Mouse (Mus musculus) hindbrain, embryonic 14.5 days (tissue): ENCODE results near the gene Smok3b. TPM values are rescaled to one million over a fixed set of nuclear protein-coding genes. Genes with fewer than 3 reads are reported as not detected.

Source experiments
- ATAC-seq: fragments of 200-750 bp; cut with Nextera tagmentation; 2 replicates; pipeline ENCODE4 v1.8.0; 2017; ENCODE audit warnings: moderate number of reproducible peaks, mild to moderate bottlenecking, moderate TSS enrichment, moderate library complexity; ENCODE audit not compliant: low FRiP score
- DNase-seq: peaks from one replicate; pipeline ENCODE4 v3.0.0-alpha.2; 2015; ENCODE audit warnings: low spot score
- H3K27ac ChIP-seq: fragments of 300-500 bp; sonication (generic); 2 replicates; pipeline ENCODE4 v1.5.1; 2014; ENCODE audit warnings: mild to moderate bottlenecking, moderate library complexity
- H3K27me3 ChIP-seq: fragments of 300-500 bp; sonication (generic); 2 replicates; pipeline ENCODE4 v1.6.1; 2014; ENCODE audit warnings: mild to moderate bottlenecking, low read length, mixed read lengths; ENCODE audit not compliant: control insufficient read depth, insufficient read depth
- H3K36me3 ChIP-seq: fragments of 300-500 bp; sonication (generic); replicated peaks from 2 replicates; pipeline ENCODE4 v1.6.1; 2014; ENCODE audit not compliant: control insufficient read depth, insufficient read depth
- H3K4me1 ChIP-seq: fragments of 300-500 bp; sonication (generic); replicated peaks from 2 replicates; pipeline ENCODE4 v1.6.1; 2014; ENCODE audit warnings: antibody characterized with exemption, low read length, mixed read lengths; ENCODE audit not compliant: control insufficient read depth, insufficient read depth
- H3K4me2 ChIP-seq: fragments of 300-500 bp; sonication (generic); replicated peaks from 2 replicates; pipeline ENCODE4 v1.6.1; 2014; ENCODE audit warnings: mild to moderate bottlenecking, moderate library complexity
- H3K4me3 ChIP-seq: fragments of 300-500 bp; sonication (generic); replicated peaks from 2 replicates; pipeline ENCODE4 v1.5.1; 2014; ENCODE audit warnings: mild to moderate bottlenecking, low read length
- H3K9ac ChIP-seq: fragments of 300-500 bp; sonication (generic); 2 replicates; pipeline ENCODE4 v1.6.1; 2014
- H3K9me3 ChIP-seq: fragments of 300-500 bp; sonication (generic); 2 replicates; pipeline ENCODE4 v1.6.1; 2016; ENCODE audit warnings: low read length; ENCODE audit not compliant: control insufficient read depth
- WGBS: fragments of 180-500 bp; shearing (Covaris S2); extraction: QIAGEN DNeasy Blood & Tissue Kit; methylation state at CpG from one replicate; pipeline ENCODE4 v1.1.7; 2014; 5-methylcytosine and 5-hydroxymethylcytosine counted together
- polyA plus RNA-seq: library from polyadenylated mRNA; unstranded; fragments of >200 nt; fragmentation: Nextera tagmentation; extraction: Ambion mirVana; gene quantifications from 2 replicates; pipeline ENCODE4 v1.2.1, GENCODE M21; 2014

The Smok3b gene
- polyA plus RNA-seq, 1 experiment from 2014 or later = not detected

DNA sequence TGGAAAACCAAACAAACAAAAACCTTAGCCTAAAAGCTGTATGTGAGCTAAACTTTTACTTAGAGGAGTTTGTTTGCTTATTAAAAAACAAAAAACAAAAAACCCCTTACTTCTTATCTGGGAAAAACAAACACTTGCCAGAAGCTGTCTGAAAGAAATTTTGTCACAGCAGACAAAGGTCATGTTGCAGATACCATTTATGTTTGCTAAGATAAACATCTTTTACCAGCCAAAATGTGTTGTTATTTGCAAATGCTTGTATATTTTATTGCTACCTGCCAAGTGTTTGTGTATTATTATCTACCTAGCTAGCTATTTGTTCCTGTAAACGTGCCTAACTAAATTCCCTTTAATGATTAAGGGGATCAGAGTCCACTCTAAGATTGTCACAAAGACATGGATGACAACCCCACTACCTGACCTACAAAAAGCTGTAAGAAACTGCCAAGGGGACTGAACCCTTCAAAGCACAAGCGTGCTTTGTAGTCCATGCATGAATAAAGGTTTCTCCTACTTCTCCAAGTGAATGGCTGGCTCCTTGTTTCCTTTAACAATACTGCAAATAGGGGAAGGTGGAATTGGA is 62.2 kb downstream of the Smok3b start:
- no peak for ATAC-seq

DNA sequence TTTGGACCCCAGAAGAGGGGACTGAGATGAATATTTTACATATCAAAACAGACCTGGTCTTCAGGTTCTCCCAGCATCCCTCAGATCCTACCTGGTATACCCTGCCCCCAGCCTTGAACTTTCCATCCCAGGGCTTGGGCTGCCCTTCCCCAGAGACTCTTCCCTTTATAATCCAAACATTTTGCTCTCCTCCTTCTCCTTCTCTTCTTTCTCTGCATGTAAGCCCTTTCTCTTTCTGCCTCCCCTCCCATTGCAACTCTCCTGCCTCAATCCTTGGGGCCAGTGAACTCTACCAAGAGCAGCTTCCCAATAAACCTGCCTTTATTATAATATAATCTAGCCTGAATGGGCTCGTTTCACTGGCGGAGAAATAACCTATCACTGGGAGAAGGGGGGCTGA is 62.7 kb downstream of the Smok3b start:
- Histone ChIP-seq H3K27me3 (no peaks in the 10 kb centered on the region), H3K36me3 (peaks cover 14% of the 10 kb centered on the region), H3K9ac (no peak overlapping the region), H3K27ac (no peak overlapping the region), H3K9me3 (no peaks in the 10 kb centered on the region), H3K4me3 (no peak overlapping the region), H3K4me1 (peaks cover 26% of the 10 kb centered on the region), H3K4me2 (no peak overlapping the region)
- ATAC-seq (no peak), DNase-seq (no peak)
- WGBS = 97% methylated on average over 2 of the region's 2 CpGs

More for the DNA sequence above, 62.2 kb downstream of the Smok3b start:
- Histone ChIP-seq H3K4me1 (peaks cover 26% of the 10 kb centered on the region), H3K36me3 (peaks cover 13% of the 10 kb centered on the region), H3K9me3 (no peaks in the 10 kb centered on the region), H3K4me2 (no peak overlapping the region), H3K27ac (no peak overlapping the region), H3K4me3 (no peak overlapping the region), H3K27me3 (no peaks in the 10 kb centered on the region), H3K9ac (no peak overlapping the region)
- 73% methylated on average over 2 of the region's 2 CpGs for WGBS
- DNase-seq = no peak

DNA sequence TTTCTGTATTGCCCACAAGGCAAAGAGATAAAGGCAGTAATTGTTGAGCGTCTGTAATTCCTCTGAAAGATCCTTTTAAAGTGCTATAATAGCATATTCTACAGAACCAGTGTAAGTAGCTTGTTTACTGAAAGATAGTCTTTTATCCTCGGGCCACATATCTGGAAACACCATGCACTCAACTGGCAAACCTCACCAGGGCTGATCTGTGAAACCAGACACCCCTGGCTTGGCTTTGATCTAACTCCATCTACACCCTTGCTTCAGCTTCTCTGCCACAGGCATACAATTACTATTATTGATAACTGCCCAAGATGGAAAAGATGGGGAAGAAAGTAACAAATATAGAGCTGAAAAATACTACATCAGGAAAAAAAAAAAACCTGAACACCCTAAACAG is 63.3 kb downstream of the Smok3b start:
- H3K36me3 ChIP-seq = peaks cover 19% of the 10 kb centered on the region
- H3K9me3 ChIP-seq = no peaks in the 10 kb centered on the region
- peaks cover 26% of the 10 kb centered on the region for H3K4me1 ChIP-seq
- H3K27me3 ChIP-seq = no peaks in the 10 kb centered on the region
- H3K4me2 ChIP-seq = peak overlapping the region; percentile 50
- ATAC-seq = no peak
- peak overlapping the region; percentile 70 for H3K4me3 ChIP-seq
- H3K27ac ChIP-seq = no peak overlapping the region
- WGBS = 69% methylated on average over 2 of the region's 2 CpGs
- H3K9ac ChIP-seq = peak overlapping the region; percentile 95
- DNase-seq = no peak

DNA sequence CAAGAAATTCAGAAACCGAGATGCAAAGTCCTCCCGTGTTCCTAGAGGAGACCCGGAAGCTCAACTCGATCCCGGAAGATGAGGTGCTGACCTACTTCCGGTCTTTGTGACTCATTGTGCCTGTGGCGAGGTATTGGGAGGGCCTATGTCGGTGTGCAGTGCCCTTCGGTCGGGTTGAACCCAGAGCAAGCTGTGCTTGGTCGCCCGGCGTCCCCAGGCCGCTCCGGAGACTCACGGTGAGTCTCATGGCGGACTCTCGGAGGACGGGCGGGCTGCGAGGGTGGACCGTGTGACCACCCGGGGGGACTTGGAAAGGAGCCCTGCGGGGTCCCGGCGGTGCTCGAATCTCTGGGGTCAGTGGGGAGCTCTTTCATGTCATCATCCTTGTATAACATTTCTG is 63.8 kb downstream of the Smok3b start, which contains the start of gene Zkscan1:
Zkscan1 (plus strand) TSS at position 89 of the 400 bp plus-strand sequence.
- Histone ChIP-seq H3K36me3 (peaks cover 19% of the 10 kb centered on the region), H3K27ac (peak within 1 kb of the TSS; percentile 92), H3K4me2 (peak within 1 kb of the TSS; percentile 69), H3K4me3 (peak within 1 kb of the TSS; percentile 70), H3K4me1 (peaks cover 26% of the 10 kb centered on the region), H3K27me3 (no peaks in the 10 kb centered on the region), H3K9me3 (no peaks in the 10 kb centered on the region), H3K9ac (peak within 1 kb of the TSS; percentile 95)
- under 1% methylated on average over 27 of the region's 27 CpGs for WGBS
- DNase-seq = peak; percentile 90
- ATAC-seq = peak; percentile 94

DNA sequence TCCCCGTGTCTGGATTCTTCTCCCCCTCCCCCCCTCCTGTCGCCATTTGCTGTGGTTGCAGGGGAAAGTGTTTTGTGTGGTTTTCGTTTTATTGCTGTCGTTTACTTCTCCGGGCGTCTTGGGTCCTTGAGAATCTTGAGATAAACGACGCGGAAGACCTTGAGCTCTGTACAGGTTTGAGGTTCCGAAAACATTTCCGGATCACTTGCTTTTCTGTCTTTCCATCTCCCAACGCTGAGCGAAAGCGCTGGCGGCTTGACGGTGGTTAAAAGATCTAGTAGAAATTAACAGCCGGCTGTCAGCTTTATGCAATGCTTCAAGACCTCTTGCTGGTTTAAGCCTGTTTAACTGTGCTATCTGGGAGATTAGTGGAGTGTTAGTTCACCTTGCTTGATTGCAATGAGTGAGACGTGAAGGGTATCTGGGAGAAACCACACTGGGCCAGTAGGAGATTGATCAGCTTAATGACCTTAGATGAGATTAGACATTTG is 64.2 kb downstream of the Smok3b start:
- peak overlapping the region; percentile 70 for H3K4me3 ChIP-seq
- peaks cover 19% of the 10 kb centered on the region for H3K36me3 ChIP-seq
- DNase-seq = peak; percentile 53

DNA sequence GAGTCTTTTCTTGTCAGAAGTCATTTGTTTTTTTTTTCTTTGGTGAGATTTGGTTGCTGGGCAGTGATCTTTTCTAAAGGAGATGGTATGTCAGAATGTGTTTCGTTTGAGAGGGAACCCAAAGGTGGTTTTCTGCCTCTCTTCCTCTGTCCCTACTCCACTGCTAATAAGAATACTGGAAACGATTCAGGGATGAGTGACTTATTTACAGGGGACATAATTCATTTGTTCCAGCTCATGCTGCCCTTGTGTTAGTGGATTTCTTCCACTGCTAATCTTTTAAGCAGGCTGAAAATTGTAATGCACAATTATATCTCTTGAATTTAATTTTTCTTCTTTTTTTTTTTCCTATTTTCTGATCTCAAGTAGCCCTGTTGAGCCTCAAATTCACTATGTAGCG is 65.6 kb downstream of the Smok3b start:
- ATAC-seq (no peak), DNase-seq (no peak)
- H3K27ac ChIP-seq = no peak overlapping the region
- peaks cover 26% of the 10 kb centered on the region for H3K4me1 ChIP-seq
- no peaks in the 10 kb centered on the region for H3K9me3 ChIP-seq
- 82% methylated on average over 3 of the region's 3 CpGs for WGBS
- H3K36me3 ChIP-seq = peaks cover 19% of the 10 kb centered on the region
- H3K4me2 ChIP-seq = peak overlapping the region; percentile 69
- H3K9ac ChIP-seq = peak overlapping the region; percentile 95; the same call in 1 of the 2 replicates
- H3K4me3 ChIP-seq = peak overlapping the region; percentile 70
- H3K27me3 ChIP-seq = no peaks in the 10 kb centered on the region

More for the DNA sequence above, 64.2 kb downstream of the Smok3b start:
- H3K27ac ChIP-seq = peak overlapping the region; percentile 92
- H3K4me1 ChIP-seq = peaks cover 26% of the 10 kb centered on the region
- peak overlapping the region; percentile 69 for H3K4me2 ChIP-seq
- under 1% methylated on average over 18 of the region's 18 CpGs for WGBS
- H3K27me3 ChIP-seq = no peaks in the 10 kb centered on the region
- ATAC-seq = no peak
- no peaks in the 10 kb centered on the region for H3K9me3 ChIP-seq
- H3K9ac ChIP-seq = peak overlapping the region; percentile 95

DNA sequence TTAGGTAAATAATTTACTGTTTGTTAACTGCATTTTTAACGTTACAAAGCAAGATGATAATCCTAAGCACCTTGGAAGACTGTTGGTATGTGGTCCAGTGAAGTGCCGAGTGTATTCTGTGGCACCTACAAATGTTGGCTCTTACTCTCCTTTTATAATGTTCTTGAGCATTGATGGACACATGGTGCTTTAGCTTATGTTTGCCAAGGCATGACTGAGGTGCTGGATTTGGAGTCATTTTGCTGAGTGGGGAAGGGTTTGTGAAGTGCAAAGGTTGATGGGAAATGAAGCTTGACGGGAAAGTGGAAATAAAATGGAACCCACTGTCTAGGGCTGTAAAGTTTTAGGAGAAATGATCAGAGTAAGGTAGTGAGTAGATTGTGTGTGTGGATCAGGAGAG is 67.1 kb downstream of the Smok3b start:
- DNase-seq (no peak), ATAC-seq (no peak)
- no peaks in the 10 kb centered on the region for H3K9me3 ChIP-seq
- H3K9ac ChIP-seq = no peak overlapping the region
- no peaks in the 10 kb centered on the region for H3K27me3 ChIP-seq
- peaks cover 26% of the 10 kb centered on the region for H3K4me1 ChIP-seq
- H3K27ac ChIP-seq = no peak overlapping the region
- 86% methylated on average over 3 of the region's 3 CpGs for WGBS
- no peak overlapping the region for H3K4me2 ChIP-seq
- H3K36me3 ChIP-seq = peaks cover 27% of the 10 kb centered on the region
- no peak overlapping the region for H3K4me3 ChIP-seq

DNA sequence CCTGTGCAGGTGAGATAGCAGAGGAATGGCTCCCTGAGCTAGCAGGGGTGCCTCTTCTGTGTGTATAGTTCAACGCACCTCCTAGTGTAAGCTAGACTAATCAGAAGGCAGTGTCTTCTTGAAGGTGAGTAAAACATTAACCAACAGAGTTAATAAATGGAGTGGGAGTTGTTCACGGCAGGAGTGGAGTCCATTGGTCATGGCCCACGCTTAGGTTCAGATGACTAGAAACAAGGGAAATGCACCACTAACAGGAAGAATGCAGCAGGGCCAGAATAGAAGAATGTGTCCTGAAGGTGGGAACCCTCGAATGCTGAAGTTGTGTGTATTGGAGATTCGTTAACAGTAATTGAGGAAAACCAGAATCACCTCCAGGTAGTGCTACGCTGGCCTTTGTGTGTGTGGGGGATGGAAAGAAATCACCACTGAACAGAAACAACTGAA is 67.9 kb downstream of the Smok3b start:
- no peak overlapping the region for H3K9ac ChIP-seq
- WGBS = 81% methylated on average over 6 of the region's 6 CpGs
- no peak overlapping the region for H3K4me2 ChIP-seq
- no peaks in the 10 kb centered on the region for H3K9me3 ChIP-seq
- H3K4me1 ChIP-seq = peaks cover 26% of the 10 kb centered on the region
- ATAC-seq (no peak), DNase-seq (no peak)
- no peaks in the 10 kb centered on the region for H3K27me3 ChIP-seq
- H3K36me3 ChIP-seq = peaks cover 35% of the 10 kb centered on the region
- H3K4me3 ChIP-seq = no peak overlapping the region
- H3K27ac ChIP-seq = no peak overlapping the region

DNA sequence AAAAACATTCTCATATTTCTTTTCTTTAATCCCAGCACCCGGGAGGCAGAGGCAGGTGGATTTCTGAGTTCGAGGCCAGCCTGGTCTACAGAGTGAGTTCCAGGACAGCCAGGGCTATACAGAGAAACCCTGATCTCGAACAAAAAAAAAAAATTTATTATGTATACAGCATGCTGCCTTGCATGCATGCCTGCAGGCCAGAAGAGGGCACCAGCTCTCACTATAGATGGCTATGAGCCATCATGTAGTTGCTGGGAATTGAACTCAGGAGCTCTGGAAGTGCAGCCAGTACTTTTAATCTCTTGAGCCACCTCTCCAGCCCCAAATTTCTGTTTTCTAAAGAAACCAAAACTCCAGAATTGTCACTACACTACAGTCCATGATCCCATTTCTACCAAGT is 69.0 kb downstream of the Smok3b start:
- Histone ChIP-seq H3K27ac (no peak overlapping the region), H3K9me3 (no peaks in the 10 kb centered on the region), H3K4me1 (peaks cover 23% of the 10 kb centered on the region), H3K9ac (no peak overlapping the region), H3K36me3 (peaks cover 47% of the 10 kb centered on the region), H3K4me3 (no peak overlapping the region), H3K27me3 (no peaks in the 10 kb centered on the region), H3K4me2 (no peak overlapping the region)
- no peak for DNase-seq
- no peak for ATAC-seq
- whole genome bisulfite sequencing = 84% methylated on average over 3 of the region's 3 CpGs
